Mouse (Mus musculus): Measurements from ENCODE around the gene Gm30302.

DNA sequence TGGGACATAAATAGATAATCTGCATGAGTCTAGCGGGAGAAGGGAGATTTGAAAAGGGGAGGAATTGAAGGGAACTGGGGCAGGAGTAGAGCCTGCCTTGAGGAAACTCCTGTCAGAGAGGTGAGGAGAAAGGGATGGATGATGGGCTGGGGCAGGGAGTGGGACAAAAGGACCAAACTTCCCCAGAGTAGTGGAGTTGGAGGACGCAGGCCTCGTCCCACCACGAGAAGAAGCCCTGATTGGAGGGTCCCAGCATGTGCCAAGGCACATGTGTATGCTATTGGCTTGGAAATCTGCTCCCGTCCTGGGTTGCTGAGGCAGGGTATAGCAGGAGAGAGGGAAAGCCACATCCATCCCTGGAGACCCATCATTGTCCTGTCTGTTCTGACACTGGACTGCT, 45.3 kb upstream of the Gm30302 start:
- no peak for TF ChIP-seq CTCF (conservative IDR thresholded peaks at IDR 0.05; ENCODE audit: low read length)
- no peak for TF ChIP-seq NANOG (IDR thresholded peaks at IDR 0.05; ENCODE audit: borderline replicate concordance, low read length)
- TF ChIP-seq POU5F1 (IDR thresholded peaks at IDR 0.05; ENCODE audit: borderline replicate concordance, low read length), result no peak

Data from E14TG2a.4 (cell line).